Mouse (Mus musculus) kidney, adult 2 months (tissue): ENCODE measurements around the gene Slc25a13. TPM values are rescaled to one million over a fixed set of nuclear protein-coding genes. Genes with fewer than 3 reads are reported as not detected.

Source experiments
- DNase-seq: peaks from one replicate; pipeline ENCODE4 v3.0.0; 2021
- H3K27ac ChIP-seq: fragments of 200-500 bp; 2 replicates; pipeline ENCODE4 v1.5.1; 2012; ENCODE audit warnings: low read depth, low read length, control low read depth, inconsistent platforms; ENCODE audit not compliant: insufficient read depth
- H3K27me3 ChIP-seq: fragments of 200-500 bp; replicated peaks from 2 replicates; pipeline ENCODE4 v1.6.1; 2012; ENCODE audit warnings: mild to moderate bottlenecking, moderate library complexity, low read length, inconsistent platforms; ENCODE audit not compliant: control insufficient read depth, insufficient read depth
- H3K36me3 ChIP-seq: fragments of 200-500 bp; 2 replicates; pipeline ENCODE4 v1.6.1; 2012; ENCODE audit warnings: mild to moderate bottlenecking, moderate library complexity, low read length, inconsistent platforms; ENCODE audit not compliant: control insufficient read depth, insufficient read depth
- H3K4me1 ChIP-seq: fragments of 200-500 bp; 2 replicates; pipeline ENCODE4 v1.6.1; 2011; ENCODE audit warnings: low read length; ENCODE audit not compliant: control insufficient read depth, insufficient read depth
- H3K4me3 ChIP-seq: fragments of 200-500 bp; 2 replicates; pipeline ENCODE4 v1.5.1; 2011; ENCODE audit warnings: mild to moderate bottlenecking, low read depth, low read length, control low read depth; ENCODE audit not compliant: insufficient read depth
- CTCF ChIP-seq: fragments of 200-500 bp; conservative IDR thresholded peaks from 2 replicates; pipeline ENCODE4 v1.5.1; 2011; ENCODE audit warnings: low read depth, mild to moderate bottlenecking, control low read depth, low read length, moderate library complexity, mixed read lengths; ENCODE audit not compliant: insufficient read depth, insufficient read length
- POLR2A ChIP-seq: fragments of 200-500 bp; IDR thresholded peaks from one replicate; pipeline ENCODE4 v1.6.1; 2011; ENCODE audit warnings: low read depth, low read length, control low read depth
- WGBS: fragments of 180-500 bp; shearing (Covaris S2); methylation state at CpG from one replicate; pipeline ENCODE4 v1.1.7; 2018; 5-methylcytosine and 5-hydroxymethylcytosine counted together
- polyA plus RNA-seq: library from polyadenylated mRNA; depleted of rRNA; stranded (reverse); fragments of >200 nt; gene quantifications from 2 replicates; pipeline ENCODE4 v1.2.3, GENCODE M21; 2012

Slc25a13 gene
- polyA plus RNA-seq, 1 experiment, result 37.8 TPM

- WGBS, result 73% methylated on average over 18 of the region's 18 CpGs
- no peak for DNase-seq
These were observed 178.0 kb downstream of the Slc25a13 start for GRCm38 (mm10) chr6:6038773-6039550.

GRCm38 (mm10) chr6:6027664-6028063, 189.3 kb downstream of the Slc25a13 start:
- no peak overlapping the region for H3K27ac ChIP-seq
- no peak for TF ChIP-seq POLR2A
- DNase-seq, result no peak
- no peaks in the 10 kb centered on the region for H3K27me3 ChIP-seq
- no peaks in the 10 kb centered on the region for H3K4me1 ChIP-seq
- H3K4me3 ChIP-seq, result no peak overlapping the region
- WGBS, result 93% methylated on average over 6 of the region's 6 CpGs
- no peaks in the 10 kb centered on the region for H3K36me3 ChIP-seq

More at GRCm38 (mm10) chr6:6038773-6039550, 178.0 kb downstream of the Slc25a13 start:
- no peak overlapping the region for H3K4me3 ChIP-seq
- H3K36me3 ChIP-seq, result no peaks in the 10 kb centered on the region
- TF ChIP-seq CTCF, result no peak
- no peak for TF ChIP-seq POLR2A
- no peaks in the 10 kb centered on the region for H3K27me3 ChIP-seq
- H3K4me1 ChIP-seq, result no peaks in the 10 kb centered on the region
- no peak overlapping the region for H3K27ac ChIP-seq

DNA sequence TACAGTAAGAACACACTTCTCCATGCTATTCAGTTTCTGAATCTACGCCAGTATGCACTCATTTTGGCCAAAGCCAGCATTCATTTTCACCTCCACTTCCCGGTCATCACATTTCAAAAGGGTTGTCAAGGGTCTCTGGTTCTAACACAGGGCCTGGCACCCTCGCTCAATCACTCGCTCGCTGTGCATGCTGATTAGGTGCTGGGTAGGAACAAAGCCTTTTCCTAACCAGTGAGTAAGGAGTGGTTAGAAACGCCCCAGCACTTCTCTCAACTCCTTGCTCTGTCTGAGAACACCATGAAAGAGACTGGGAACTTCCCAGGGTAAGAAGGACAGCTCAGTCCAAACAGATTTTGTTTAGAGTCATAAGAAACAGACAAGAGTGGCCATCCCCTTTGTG, 193.0 kb downstream of the Slc25a13 start:
- DNase-seq, result no peak
- WGBS, result 55% methylated on average over 6 of the region's 6 CpGs
- Histone ChIP-seq H3K36me3 (no peaks in the 10 kb centered on the region), H3K27me3 (no peaks in the 10 kb centered on the region), H3K27ac (no peak overlapping the region), H3K4me1 (no peaks in the 10 kb centered on the region), H3K4me3 (no peak overlapping the region)
- TF ChIP-seq CTCF, result no peak
- no peak for TF ChIP-seq POLR2A

DNA sequence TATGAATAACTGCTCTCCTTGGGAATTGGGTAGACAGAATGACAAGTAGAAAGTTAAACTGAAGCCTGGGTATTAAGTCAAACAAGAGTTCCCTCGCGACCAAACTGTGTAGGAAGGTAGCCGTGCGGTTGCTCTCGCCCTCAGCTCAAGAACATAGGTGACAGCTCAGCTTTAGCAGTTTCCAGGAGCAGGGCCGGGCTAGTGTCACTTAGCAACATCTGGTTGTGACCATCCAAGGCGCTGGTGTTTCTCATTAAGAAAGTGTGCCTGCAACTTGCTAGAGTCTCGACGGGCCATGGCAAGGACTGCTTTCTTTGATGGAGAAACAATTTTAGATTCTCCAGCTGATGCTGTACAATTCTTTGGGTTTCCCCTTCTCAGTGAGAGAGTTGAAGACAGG, 200.0 kb downstream of the Slc25a13 start:
- DNase-seq, result no peak
- no peaks in the 10 kb centered on the region for H3K27me3 ChIP-seq
- no peak overlapping the region for H3K27ac ChIP-seq
- no peak for TF ChIP-seq CTCF
- no peak for TF ChIP-seq POLR2A
- no peaks in the 10 kb centered on the region for H3K36me3 ChIP-seq
- 63% methylated on average over 9 of the region's 9 CpGs for WGBS
- no peaks in the 10 kb centered on the region for H3K4me1 ChIP-seq
- no peak overlapping the region for H3K4me3 ChIP-seq

- no peaks in the 10 kb centered on the region for H3K4me1 ChIP-seq
- no peaks in the 10 kb centered on the region for H3K27me3 ChIP-seq
- H3K4me3 ChIP-seq, result no peak overlapping the region
- H3K27ac ChIP-seq, result no peak overlapping the region
- H3K36me3 ChIP-seq, result no peaks in the 10 kb centered on the region
- 50% methylated on average over 15 of the region's 15 CpGs for WGBS
- no peak for TF ChIP-seq CTCF
- no peak for TF ChIP-seq POLR2A
- no peak for DNase-seq
These were observed 201.4 kb downstream of the Slc25a13 start for GRCm38 (mm10) chr6:6015616-6016015.

GRCm38 (mm10) chr6:6011364-6011763, 205.6 kb downstream of the Slc25a13 start:
- Histone ChIP-seq H3K36me3 (no peaks in the 10 kb centered on the region), H3K27me3 (no peaks in the 10 kb centered on the region), H3K4me3 (no peak overlapping the region), H3K4me1 (no peaks in the 10 kb centered on the region), H3K27ac (no peak overlapping the region)
- WGBS, result 80% methylated on average over 2 of the region's 2 CpGs
- TF ChIP-seq CTCF, result no peak
- TF ChIP-seq POLR2A, result no peak
- no peak for DNase-seq

DNA sequence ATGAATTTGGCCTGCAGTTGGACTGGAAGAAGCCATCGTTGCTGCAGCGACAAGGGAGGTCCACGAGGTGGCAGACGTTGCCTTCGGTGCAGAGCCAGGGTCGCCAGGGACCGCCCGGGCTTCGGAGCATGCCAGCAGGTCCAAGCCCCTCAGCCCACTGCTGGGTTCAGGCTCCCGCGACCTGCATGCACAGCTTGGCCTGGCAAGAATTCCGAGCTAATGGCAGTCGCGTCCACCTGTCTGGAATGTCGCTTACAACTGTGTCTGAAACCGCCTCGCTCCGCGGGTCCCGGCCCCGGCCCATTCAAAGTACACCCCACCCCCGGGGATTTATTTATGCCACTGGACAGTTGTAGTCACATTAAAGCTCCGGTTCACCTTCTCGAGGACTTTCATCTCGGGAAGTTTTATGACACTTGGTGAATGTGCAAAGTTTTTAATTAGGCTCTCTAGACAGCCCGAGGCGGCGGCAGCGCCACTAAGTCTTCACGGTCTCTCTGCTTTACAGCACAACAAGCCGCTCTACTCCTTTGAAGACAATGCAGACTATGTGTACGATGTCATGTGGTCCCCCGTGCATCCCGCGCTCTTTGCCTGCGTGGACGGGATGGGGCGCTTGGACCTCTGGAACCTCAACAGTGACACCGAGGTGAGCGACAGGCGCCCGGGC, 211.1 kb downstream of the Slc25a13 start:
- DNase-seq, result peak; percentile 66
- WGBS, result 5% methylated on average over 42 of the region's 42 CpGs
- Histone ChIP-seq H3K27me3 (no peaks in the 10 kb centered on the region), H3K36me3 (no peaks in the 10 kb centered on the region), H3K4me3 (peak overlapping the region; percentile 47), H3K27ac (no peak overlapping the region), H3K4me1 (no peaks in the 10 kb centered on the region)
- TF ChIP-seq POLR2A, result no peak
- peak; percentile 87 for TF ChIP-seq CTCF
